Mouse (Mus musculus) CD4-positive helper T cell, adult 2 months (primary cell): ENCODE data around the gene Ccr6.
A peak's percentile ranks its signal among the peaks of the same experiment; 100 is the strongest.
"Not testable (repeated sequence)": the region's sequence is repeated elsewhere in the genome, so short reads cannot be mapped to it uniquely, and the experiment has no call there.

Source experiments
- DNase-seq: peaks from one replicate; pipeline ENCODE4 v3.0.0-alpha.2; 2012; ENCODE audit warnings: low read depth, missing footprints, low spot score

The Ccr6 gene

GRCm38 (mm10) chr17:8235743-8236142, at the start of gene Ccr6:
Ccr6 (plus strand) TSS chr17:8236043.
- DNase-seq, result no peak

GRCm38 (mm10) chr17:8193678-8194077, 42.2 kb upstream of the Ccr6 start:
- no peak for DNase-seq

- DNase-seq, result peak; percentile 16
Observed at GRCm38 (mm10) chr17:8195685-8196376, 40.0 kb upstream of the Ccr6 start.

- DNase-seq, result peak; percentile 39
Observed at GRCm38 (mm10) chr17:8197652-8198051, 38.2 kb upstream of the Ccr6 start.

GRCm38 (mm10) chr17:8199067-8199935, 36.5 kb upstream of the Ccr6 start:
- no peak for DNase-seq

GRCm38 (mm10) chr17:8199936-8200330, 35.9 kb upstream of the Ccr6 start:
- no peak for DNase-seq

GRCm38 (mm10) chr17:8203487-8203886, 32.4 kb upstream of the Ccr6 start:
- no peak for DNase-seq

- not testable (repeated sequence) for DNase-seq
Observed at GRCm38 (mm10) chr17:8205221-8205631, 30.6 kb upstream of the Ccr6 start.

- peak; percentile 36 for DNase-seq
Observed at GRCm38 (mm10) chr17:8206691-8207090, 29.2 kb upstream of the Ccr6 start.

GRCm38 (mm10) chr17:8209696-8210095, 26.1 kb upstream of the Ccr6 start:
- no peak for DNase-seq

- peak; percentile 29 for DNase-seq
Observed at GRCm38 (mm10) chr17:8210170-8210569, 25.7 kb upstream of the Ccr6 start.

- DNase-seq, result no peak
Observed at GRCm38 (mm10) chr17:8210675-8211074, 25.2 kb upstream of the Ccr6 start.

- DNase-seq, result no peak
Observed at GRCm38 (mm10) chr17:8211399-8211798, 24.4 kb upstream of the Ccr6 start.

GRCm38 (mm10) chr17:8214369-8214768, 21.5 kb upstream of the Ccr6 start:
- DNase-seq, result no peak

GRCm38 (mm10) chr17:8215016-8215745, 20.7 kb upstream of the Ccr6 start:
- DNase-seq, result no peak

- DNase-seq, result no peak
Observed at GRCm38 (mm10) chr17:8223225-8223624, 12.6 kb upstream of the Ccr6 start.

GRCm38 (mm10) chr17:8224072-8224471, 11.8 kb upstream of the Ccr6 start:
- no peak for DNase-seq

- DNase-seq, result no peak
Observed at GRCm38 (mm10) chr17:8225166-8225565, 10.7 kb upstream of the Ccr6 start.

- no peak for DNase-seq
Observed at GRCm38 (mm10) chr17:8225746-8226145, 10.1 kb upstream of the Ccr6 start.

GRCm38 (mm10) chr17:8228622-8229021, 7.2 kb upstream of the Ccr6 start:
- no peak for DNase-seq

GRCm38 (mm10) chr17:8229607-8230006, 6.2 kb upstream of the Ccr6 start:
- no peak for DNase-seq

- no peak for DNase-seq
Observed at GRCm38 (mm10) chr17:8232089-8232488, 3.8 kb upstream of the Ccr6 start.
